Mouse (Mus musculus) heart, adult 2 months (tissue): Measurements from ENCODE around the gene Asic2.

ENCODE experiments used
- CTCF ChIP-seq: fragments of 200-600 bp; IDR thresholded peaks from 2 replicates; pipeline ENCODE4 v1.8.1; 2022; ENCODE audit warnings: antibody characterized with exemption, mild to moderate bottlenecking, moderate library complexity
- EP300 ChIP-seq: fragments of 200-500 bp; IDR thresholded peaks from 2 replicates; pipeline ENCODE4 v1.6.1; 2011; ENCODE audit warnings: low read depth, low read length, control low read depth; ENCODE audit not compliant: insufficient read depth
- POLR2A ChIP-seq: fragments of 200-500 bp; IDR thresholded peaks from 2 replicates; pipeline ENCODE4 v1.6.1; 2011; ENCODE audit warnings: mild to moderate bottlenecking, low read depth, low read length, control low read depth; ENCODE audit not compliant: insufficient read depth

DNA sequence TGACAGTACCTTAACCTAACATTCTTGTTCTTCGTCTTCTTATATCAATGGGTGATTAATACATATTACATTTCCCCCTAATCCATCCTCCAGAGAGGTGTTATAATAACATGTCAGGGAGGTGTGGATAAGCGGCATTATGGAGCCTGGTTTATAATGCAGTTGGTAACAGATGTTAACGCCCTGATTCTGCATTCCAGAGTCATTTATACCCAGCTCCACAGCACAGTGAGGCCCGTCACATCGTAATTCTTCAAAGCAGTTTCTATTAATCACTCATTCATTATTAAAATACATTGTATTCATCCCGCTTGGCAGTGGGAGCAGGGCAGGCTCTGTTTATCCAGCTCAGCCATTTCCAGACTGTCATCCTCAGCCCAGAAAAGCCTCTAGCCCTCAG lies 52.8 kb downstream of the Asic2 start:
- TF ChIP-seq EP300: no peak
- no peak for TF ChIP-seq CTCF
- TF ChIP-seq POLR2A: no peak
